Mouse (Mus musculus) kidney, adult 8-10 months (tissue): ENCODE data around the gene Senp6.
"Not testable (repeated sequence)": the region's sequence is repeated elsewhere in the genome, so short reads cannot be mapped to it uniquely, and the experiment has no call there.

Source experiments
- DNase-seq, 2 experiments: peaks; one replicate each; pipeline ENCODE4 v3.0.0; 2022

Senp6 gene

DNA sequence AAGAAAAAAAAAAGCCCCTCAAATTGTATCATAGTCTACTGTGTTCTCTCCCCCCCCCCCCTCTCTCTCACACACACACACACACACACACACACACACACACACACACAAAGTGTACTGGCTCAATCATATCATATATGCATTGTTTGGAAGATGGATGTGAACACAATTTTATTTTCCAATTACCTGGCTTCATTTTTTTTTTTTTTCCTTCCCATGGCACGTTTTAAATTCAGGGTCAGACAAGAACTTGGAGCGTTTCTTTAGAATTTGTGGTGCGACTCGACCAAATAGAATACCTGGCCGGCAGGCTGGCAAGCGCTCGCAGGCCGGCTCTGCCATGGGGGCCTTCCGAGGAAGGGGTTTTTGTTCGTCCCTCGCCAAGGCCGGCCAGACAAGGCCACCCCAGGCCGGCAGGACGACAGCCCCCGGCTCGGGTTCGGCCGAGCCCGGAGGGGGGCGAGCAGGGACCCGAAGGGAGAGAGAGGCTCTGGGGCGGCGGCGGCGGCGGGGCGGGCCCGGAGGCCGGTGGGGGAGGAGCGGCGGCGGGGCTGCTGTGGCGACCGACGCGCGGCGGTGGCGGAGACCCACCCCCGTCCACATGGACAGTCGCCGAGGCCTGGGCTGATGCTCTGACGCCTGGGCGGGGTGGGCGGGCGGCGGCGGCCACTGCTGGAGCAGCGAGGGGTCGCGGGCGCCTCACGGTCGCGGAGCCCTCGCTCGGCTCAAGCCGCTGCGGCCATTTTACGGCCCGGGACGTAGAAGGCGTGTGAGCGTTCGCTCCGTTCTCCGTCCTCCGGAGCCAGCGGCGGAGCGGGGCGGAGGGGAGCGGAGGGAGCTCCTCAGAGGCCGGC is at the start of gene Senp6:
TSS of gene Senp6 (plus strand) at position 537 of the 854 bp plus-strand sequence.
- DNase-seq = peak; percentile 53 to 64

- DNase-seq = no peak
These were observed 46.3 kb upstream of the Senp6 start for GRCm38 (mm10) chr9:80020429-80020828.

DNA sequence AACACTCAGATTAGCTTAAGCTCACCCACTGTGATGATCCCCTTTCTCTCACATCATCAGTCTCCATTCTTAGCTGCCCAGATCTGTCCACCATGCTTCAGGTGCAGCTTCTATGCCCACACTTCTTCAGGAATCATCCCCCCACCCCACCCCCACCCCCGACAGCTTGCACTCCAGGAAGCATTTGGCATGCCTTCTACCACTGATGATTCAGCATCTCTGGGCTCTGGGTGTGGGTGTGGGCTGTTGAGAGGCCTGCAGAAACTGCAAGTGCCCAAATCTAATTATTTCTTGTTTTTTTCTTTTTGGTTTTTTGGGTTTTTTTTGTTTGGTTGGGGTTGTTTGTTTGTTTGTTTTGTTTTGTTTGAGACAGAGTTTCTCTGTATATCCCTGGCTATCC is 45.1 kb upstream of the Senp6 start:
- DNase-seq = no peak

DNA sequence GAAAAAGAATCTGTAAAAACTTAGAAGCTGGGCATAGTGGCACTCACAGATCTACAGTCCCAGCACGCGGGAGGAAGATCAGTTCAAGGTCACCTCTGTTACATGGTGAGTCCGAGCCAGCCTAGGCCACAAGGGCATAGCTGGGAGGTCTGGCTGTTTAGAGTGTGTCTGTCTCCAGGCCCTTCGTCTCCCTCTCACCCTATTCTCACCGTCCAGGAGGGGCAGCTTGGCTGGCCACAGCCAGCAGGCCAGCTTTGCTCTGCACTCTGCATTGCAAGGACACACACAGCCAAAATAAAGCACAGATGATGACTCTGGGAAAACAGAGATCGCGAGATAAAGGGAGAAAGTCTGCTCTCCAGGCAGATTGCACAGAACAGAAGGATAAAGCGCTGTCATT is 43.9 kb upstream of the Senp6 start:
- DNase-seq = peak in 1 of 2 experiments; percentile 9

- not testable (repeated sequence) for DNase-seq
These were observed 41.4 kb upstream of the Senp6 start for GRCm38 (mm10) chr9:80025347-80025746.

DNA sequence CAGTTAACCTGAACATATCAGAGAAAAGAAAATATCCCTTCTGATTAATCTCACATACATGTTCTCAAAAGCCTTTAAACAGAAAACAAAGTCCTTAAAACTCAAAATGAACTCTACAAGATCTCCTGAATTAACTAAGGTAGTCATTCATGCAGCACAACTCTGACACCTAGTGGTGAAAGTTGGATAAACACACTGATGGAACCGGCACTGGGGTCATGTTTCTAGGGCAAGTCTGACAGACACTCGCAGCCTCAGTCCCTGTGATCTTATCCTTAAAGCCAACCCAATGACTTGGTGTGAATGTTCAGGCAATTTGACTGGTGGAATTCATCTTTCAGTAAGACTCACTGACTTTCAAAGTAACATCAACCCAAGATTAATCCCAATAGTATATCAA is 40.7 kb upstream of the Senp6 start:
- DNase-seq = peak; percentile 54 to 72

DNA sequence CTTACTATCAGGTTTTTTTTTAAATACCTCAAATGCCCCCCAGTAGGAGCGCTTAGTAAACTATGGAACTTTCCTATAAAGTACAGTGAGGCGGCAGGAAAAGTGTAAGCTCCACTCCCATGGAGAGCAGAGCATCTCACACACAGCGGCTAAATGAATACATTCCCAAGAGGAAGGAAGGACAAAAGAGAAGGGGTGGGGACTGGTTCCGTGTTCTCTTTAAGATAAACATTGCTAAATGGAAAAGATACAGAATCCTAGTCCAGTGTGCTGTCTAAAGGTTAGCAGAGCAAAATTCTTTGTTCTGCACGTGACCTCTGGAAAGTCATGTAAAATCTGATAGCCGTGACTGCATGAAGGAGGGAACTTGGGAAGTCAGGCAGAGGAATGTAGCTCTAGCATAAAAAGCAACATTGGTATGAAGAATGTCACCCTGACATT is 40.1 kb upstream of the Senp6 start:
- peak in 1 of 2 experiments; percentile 10 for DNase-seq

- DNase-seq = no peak
These were observed 29.3 kb upstream of the Senp6 start for GRCm38 (mm10) chr9:80037262-80037996.

DNA sequence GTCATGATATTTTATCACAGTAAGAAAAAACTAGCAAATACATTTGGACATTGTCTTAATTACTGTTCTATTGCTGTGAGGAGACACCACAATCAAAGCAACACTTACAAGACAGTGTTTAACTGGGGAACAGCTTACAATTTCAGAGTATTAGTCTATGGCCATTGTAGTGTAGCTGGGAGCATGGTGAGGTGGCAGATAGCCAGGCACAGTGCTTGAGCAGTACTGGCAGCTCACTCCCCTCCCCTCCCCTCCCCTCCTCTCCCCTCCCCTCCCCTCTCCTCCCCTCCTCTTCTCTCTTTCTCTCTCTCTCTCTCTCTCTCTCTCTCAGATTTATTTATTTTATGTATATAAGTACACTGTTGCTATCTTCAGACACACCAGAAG is 28.7 kb upstream of the Senp6 start:
- no peak for DNase-seq

GRCm38 (mm10) chr9:80039296-80039815 is 27.3 kb upstream of the Senp6 start:
- no peak for DNase-seq

GRCm38 (mm10) chr9:80044301-80044700 is 22.4 kb upstream of the Senp6 start:
- not testable (repeated sequence) for DNase-seq

- not testable (repeated sequence) for DNase-seq
These were observed 17.4 kb upstream of the Senp6 start for GRCm38 (mm10) chr9:80049271-80049670.

DNA sequence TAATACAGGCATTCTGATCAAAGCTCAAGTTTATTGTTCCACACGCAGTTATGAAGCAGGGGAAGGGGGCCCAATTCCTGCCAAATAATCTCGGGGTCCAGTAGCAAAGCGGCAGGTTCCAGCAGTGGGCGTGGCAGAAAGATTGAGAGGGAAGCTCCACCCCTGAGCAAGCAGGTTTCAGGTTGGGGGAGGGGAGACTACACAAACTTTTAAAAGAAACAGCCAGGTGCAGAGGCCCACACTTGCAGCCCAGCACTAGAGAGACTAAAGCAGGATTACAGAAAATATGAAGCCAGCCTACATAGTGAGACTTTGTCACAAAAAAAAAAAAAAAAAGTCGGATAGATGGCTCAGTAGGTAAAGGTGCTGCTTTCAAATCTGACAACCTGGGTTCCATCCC is 13.8 kb upstream of the Senp6 start:
- no peak for DNase-seq

- no peak for DNase-seq
These were observed 9.0 kb upstream of the Senp6 start for GRCm38 (mm10) chr9:80057690-80058089.

- peak in 1 of 2 experiments; percentile 22 for DNase-seq
These were observed 1.2 kb upstream of the Senp6 start for GRCm38 (mm10) chr9:80065495-80065894.

GRCm38 (mm10) chr9:80067221-80068027 is 721 bp downstream of the Senp6 start:
- peak; percentile 37 to 56 for DNase-seq

DNA sequence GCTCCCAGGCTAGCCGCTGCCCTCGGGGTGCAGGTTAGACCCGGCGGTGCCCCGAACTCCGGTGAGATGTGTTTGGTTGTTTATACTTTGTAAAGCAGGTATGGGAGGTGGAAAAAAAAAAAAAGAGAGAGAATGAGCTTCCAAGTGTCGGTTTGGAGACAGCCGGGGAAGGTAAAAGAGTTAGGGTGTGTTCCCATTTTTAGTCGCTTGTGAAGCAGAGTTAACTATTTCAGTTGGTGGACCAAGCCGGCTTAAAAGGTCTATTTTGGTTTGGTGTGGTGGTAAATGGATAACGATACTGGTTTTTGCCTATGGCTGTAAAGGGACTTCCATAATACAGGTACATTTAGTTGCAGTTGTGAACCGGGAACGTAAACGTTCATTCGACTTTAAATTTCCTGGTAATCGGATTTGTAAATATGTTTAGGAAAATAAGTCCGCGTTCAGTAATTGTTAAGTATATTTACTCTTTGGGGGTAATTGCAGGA is 1.4 kb downstream of the Senp6 start:
- no peak for DNase-seq

DNA sequence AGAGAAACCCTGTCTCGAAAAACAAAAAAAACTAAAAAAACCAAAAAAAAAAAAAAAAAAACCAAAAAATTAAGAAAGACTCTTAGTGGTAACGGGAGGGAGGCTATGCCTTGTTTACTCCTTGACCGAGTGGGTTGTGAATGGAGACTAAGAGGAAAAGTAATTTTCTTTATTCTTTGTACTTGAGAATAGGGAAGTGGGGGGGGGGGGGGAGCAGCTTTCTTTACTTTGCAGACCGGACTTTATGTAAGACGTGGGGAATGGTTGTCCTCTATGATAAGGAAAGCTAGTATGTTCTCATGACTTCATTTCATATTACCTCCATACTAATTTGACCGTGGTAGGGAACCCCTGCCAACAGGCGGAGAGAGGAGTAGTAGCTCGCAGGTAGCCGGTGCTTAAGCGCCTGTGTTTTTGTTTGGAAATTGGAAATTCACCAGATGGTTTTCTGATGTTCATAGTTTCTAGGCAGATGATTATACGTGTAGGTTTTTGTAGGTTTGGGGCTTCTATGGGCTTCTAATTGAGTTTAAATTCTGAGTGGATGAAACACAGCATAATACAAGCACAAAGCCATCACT is 2.1 kb downstream of the Senp6 start:
- no peak for DNase-seq

GRCm38 (mm10) chr9:80070026-80070425 is 3.3 kb downstream of the Senp6 start:
- DNase-seq = no peak

DNA sequence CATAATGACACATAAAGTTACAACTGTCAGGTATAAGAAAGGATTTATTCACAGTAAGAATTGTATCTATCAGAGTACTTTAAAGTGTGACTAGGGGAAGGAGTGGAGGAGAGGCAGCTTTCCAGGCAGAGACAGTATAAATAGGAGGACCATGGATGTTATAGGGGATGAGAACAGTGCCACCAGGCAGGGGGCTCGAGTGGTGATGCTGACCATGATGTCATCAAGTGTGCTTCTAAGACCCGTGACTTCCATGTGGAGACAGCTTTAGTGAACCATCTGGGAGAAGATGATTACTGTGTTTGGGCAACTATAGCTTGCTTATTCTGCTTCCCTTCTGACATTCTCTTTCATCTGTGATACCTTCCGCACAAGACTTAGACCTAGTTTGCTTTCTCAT is 4.9 kb downstream of the Senp6 start:
- no peak for DNase-seq

DNA sequence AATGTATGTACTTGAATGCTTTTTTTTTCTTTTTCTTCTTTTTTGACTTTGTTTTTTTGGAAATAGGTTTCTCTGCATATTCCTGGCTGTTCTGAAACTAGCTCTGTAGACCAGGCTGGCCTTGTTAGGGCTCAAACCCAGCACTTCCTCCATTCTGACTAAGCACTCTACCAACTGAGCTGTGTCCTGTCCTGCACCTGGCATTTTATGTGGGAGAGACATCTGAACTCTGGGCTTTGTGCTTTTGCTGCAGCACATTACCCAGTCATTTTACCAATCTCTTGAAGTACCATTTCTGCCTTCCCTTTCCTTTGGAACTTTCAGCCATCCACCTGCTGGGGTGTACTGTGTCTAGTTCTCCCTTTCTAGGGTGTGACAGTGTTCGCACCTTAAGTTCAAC is 7.4 kb downstream of the Senp6 start:
- DNase-seq = no peak

GRCm38 (mm10) chr9:80074949-80075348 is 8.2 kb downstream of the Senp6 start:
- no peak for DNase-seq
